Mouse (Mus musculus) midbrain, embryonic 13.5 days (tissue): Measurements from ENCODE around the gene Sdha. TPM values are rescaled to one million over a fixed set of nuclear protein-coding genes. Genes with fewer than 3 reads are reported as not detected.

Experiments used
- ATAC-seq: fragments of 200-750 bp; cut with Nextera tagmentation; 2 replicates; pipeline ENCODE4 v1.8.0; 2017; ENCODE audit warnings: mild to moderate bottlenecking, moderate TSS enrichment, moderate library complexity
- H3K27ac ChIP-seq: fragments of 300-500 bp; sonication (generic); 2 replicates; pipeline ENCODE4 v1.5.1; 2015; ENCODE audit warnings: inconsistent platforms, mild to moderate bottlenecking, moderate library complexity
- H3K27me3 ChIP-seq: fragments of 300-500 bp; sonication (generic); 2 replicates; pipeline ENCODE4 v1.6.1; 2015; ENCODE audit warnings: mild to moderate bottlenecking, inconsistent platforms
- H3K36me3 ChIP-seq: fragments of 300-500 bp; sonication (generic); 2 replicates; pipeline ENCODE4 v1.6.1; 2015; ENCODE audit warnings: mild to moderate bottlenecking, inconsistent platforms
- H3K4me1 ChIP-seq: fragments of 300-500 bp; sonication (generic); replicated peaks from 2 replicates; pipeline ENCODE4 v1.6.1; 2015; ENCODE audit warnings: inconsistent platforms
- H3K4me2 ChIP-seq: fragments of 300-500 bp; sonication (generic); replicated peaks from 2 replicates; pipeline ENCODE4 v1.6.1; 2015; ENCODE audit warnings: moderate library complexity, mild to moderate bottlenecking, inconsistent platforms
- H3K4me3 ChIP-seq: fragments of 300-500 bp; sonication (generic); replicated peaks from 2 replicates; pipeline ENCODE4 v1.5.1; 2015; ENCODE audit warnings: mild to moderate bottlenecking, inconsistent platforms
- H3K9ac ChIP-seq: fragments of 300-500 bp; sonication (generic); replicated peaks from 2 replicates; pipeline ENCODE4 v1.6.1; 2015; ENCODE audit warnings: mild to moderate bottlenecking, inconsistent platforms
- H3K9me3 ChIP-seq: fragments of 300-500 bp; sonication (generic); 2 replicates; pipeline ENCODE4 v1.6.1; 2016; ENCODE audit warnings: mild to moderate bottlenecking, inconsistent platforms
- WGBS: fragments of 180-500 bp; shearing (Covaris S2); methylation state at CpG from one replicate; pipeline ENCODE4 v1.1.7; 2015; 5-methylcytosine and 5-hydroxymethylcytosine counted together
- polyA plus RNA-seq: library from polyadenylated mRNA; unstranded; fragments of >200 nt; fragmentation: Nextera tagmentation; extraction: Ambion mirVana; gene quantifications from 2 replicates; pipeline ENCODE4 v1.2.1, GENCODE M21; 2015

Sdha gene
- polyA plus RNA-seq, 1 experiment from 2014 or later, result 219 TPM

- Histone ChIP-seq H3K4me3 (peak overlapping the region; percentile 79), H3K27ac (peak overlapping the region; percentile 44), H3K9ac (peak overlapping the region; percentile 73), H3K9me3 (no peaks in the 10 kb centered on the region), H3K27me3 (no peaks in the 10 kb centered on the region), H3K4me1 (peaks cover 26% of the 10 kb centered on the region), H3K36me3 (peaks cover 10% of the 10 kb centered on the region), H3K4me2 (peak overlapping the region; percentile 76)
- 1% methylated on average over 15 of the region's 15 CpGs for WGBS
- no peak for ATAC-seq
These were observed 391 bp upstream of the Sdha start for GRCm38 (mm10) chr13:74350435-74350906.

GRCm38 (mm10) chr13:74341036-74341435 is 9.0 kb downstream of the Sdha start:
- no peak overlapping the region for H3K4me3 ChIP-seq
- whole genome bisulfite sequencing, result 57% methylated on average over 3 of the region's 3 CpGs

GRCm38 (mm10) chr13:74329321-74329720 is 20.8 kb downstream of the Sdha start:
- no peak overlapping the region for H3K4me2 ChIP-seq
- H3K4me1 ChIP-seq, result no peaks in the 10 kb centered on the region
- peaks cover 74% of the 10 kb centered on the region for H3K36me3 ChIP-seq
- H3K9ac ChIP-seq, result no peak overlapping the region
- no peak for ATAC-seq
- H3K9me3 ChIP-seq, result no peaks in the 10 kb centered on the region
- no peak overlapping the region for H3K4me3 ChIP-seq
- H3K27me3 ChIP-seq, result no peaks in the 10 kb centered on the region
- H3K27ac ChIP-seq, result no peak overlapping the region

More at GRCm38 (mm10) chr13:74341036-74341435, 9.0 kb downstream of the Sdha start:
- H3K27ac ChIP-seq, result no peak overlapping the region
- no peaks in the 10 kb centered on the region for H3K9me3 ChIP-seq
- peak; percentile 63 for ATAC-seq
- H3K27me3 ChIP-seq, result no peaks in the 10 kb centered on the region
- no peak overlapping the region for H3K9ac ChIP-seq
- H3K4me2 ChIP-seq, result no peak overlapping the region
- H3K36me3 ChIP-seq, result peaks cover 67% of the 10 kb centered on the region
- no peaks in the 10 kb centered on the region for H3K4me1 ChIP-seq

- H3K4me1 ChIP-seq, result peaks cover 16% of the 10 kb centered on the region
- peak within 1 kb of the TSS; percentile 68 for H3K27ac ChIP-seq
- H3K4me3 ChIP-seq, result peak within 1 kb of the TSS; percentile 73
- no peaks in the 10 kb centered on the region for H3K9me3 ChIP-seq
- ATAC-seq, result peak; percentile 98
- peak within 1 kb of the TSS; percentile 92 for H3K4me2 ChIP-seq
- peaks cover 25% of the 10 kb centered on the region for H3K36me3 ChIP-seq
- no peaks in the 10 kb centered on the region for H3K27me3 ChIP-seq
- under 1% methylated on average over 36 of the region's 36 CpGs for WGBS
- H3K9ac ChIP-seq, result peak within 1 kb of the TSS; percentile 83
These were observed 32.8 kb downstream of the Sdha start, which contains the start of gene Pdcd6 for GRCm38 (mm10) chr13:74317170-74317849. Gene Pdcd6, minus strand, starts transcription at chr13:74317580.

- Histone ChIP-seq H3K27me3 (no peaks in the 10 kb centered on the region), H3K4me1 (peaks cover 16% of the 10 kb centered on the region), H3K27ac (peak overlapping the region; percentile 68), H3K36me3 (peaks cover 20% of the 10 kb centered on the region), H3K9ac (peak overlapping the region; percentile 83), H3K4me3 (peak overlapping the region; percentile 73), H3K9me3 (no peaks in the 10 kb centered on the region), H3K4me2 (peak overlapping the region; percentile 92)
- 3% methylated on average over 15 of the region's 15 CpGs for WGBS
- no peak for ATAC-seq
These were observed 33.3 kb downstream of the Sdha start for GRCm38 (mm10) chr13:74316789-74317169.

GRCm38 (mm10) chr13:74316386-74316785 is 33.7 kb downstream of the Sdha start:
- peak overlapping the region; percentile 83 for H3K9ac ChIP-seq
- H3K4me2 ChIP-seq, result peak overlapping the region; percentile 92
- no peaks in the 10 kb centered on the region for H3K27me3 ChIP-seq
- peaks cover 16% of the 10 kb centered on the region for H3K36me3 ChIP-seq
- H3K27ac ChIP-seq, result peak overlapping the region; percentile 68; the same call in 1 of the 2 replicates
- no peaks in the 10 kb centered on the region for H3K9me3 ChIP-seq
- H3K4me3 ChIP-seq, result peak overlapping the region; percentile 73
- ATAC-seq, result no peak
- 28% methylated on average over 4 of the region's 4 CpGs for WGBS
- H3K4me1 ChIP-seq, result peaks cover 16% of the 10 kb centered on the region

- Histone ChIP-seq H3K4me2 (no peak overlapping the region), H3K27me3 (no peaks in the 10 kb centered on the region), H3K36me3 (peaks cover 21% of the 10 kb centered on the region), H3K27ac (no peak overlapping the region), H3K4me3 (no peak overlapping the region), H3K9me3 (no peaks in the 10 kb centered on the region), H3K4me1 (peaks cover 16% of the 10 kb centered on the region), H3K9ac (no peak overlapping the region)
- ATAC-seq, result no peak
- WGBS, result 95% methylated on average over 3 of the region's 3 CpGs
These were observed 35.5 kb downstream of the Sdha start for GRCm38 (mm10) chr13:74314616-74315015.

GRCm38 (mm10) chr13:74305780-74306179 is 44.3 kb downstream of the Sdha start:
- H3K36me3 ChIP-seq, result peaks cover 79% of the 10 kb centered on the region
- H3K27ac ChIP-seq, result no peak overlapping the region
- no peaks in the 10 kb centered on the region for H3K9me3 ChIP-seq
- H3K9ac ChIP-seq, result no peak overlapping the region
- no peak for ATAC-seq
- no peaks in the 10 kb centered on the region for H3K4me1 ChIP-seq
- H3K27me3 ChIP-seq, result no peaks in the 10 kb centered on the region
- H3K4me3 ChIP-seq, result no peak overlapping the region
- 88% methylated on average over 1 of the region's 1 CpGs for WGBS
- no peak overlapping the region for H3K4me2 ChIP-seq

GRCm38 (mm10) chr13:74305380-74305779 is 44.7 kb downstream of the Sdha start:
- Histone ChIP-seq H3K9me3 (no peaks in the 10 kb centered on the region), H3K36me3 (peaks cover 75% of the 10 kb centered on the region), H3K4me2 (no peak overlapping the region), H3K9ac (no peak overlapping the region), H3K4me1 (no peaks in the 10 kb centered on the region), H3K27ac (no peak overlapping the region), H3K27me3 (no peaks in the 10 kb centered on the region), H3K4me3 (no peak overlapping the region)
- no peak for ATAC-seq
- WGBS, result 89% methylated on average over 6 of the region's 6 CpGs

GRCm38 (mm10) chr13:74302050-74303037 is 47.7 kb downstream of the Sdha start:
- H3K36me3 ChIP-seq, result peaks cover 50% of the 10 kb centered on the region
- H3K27me3 ChIP-seq, result no peaks in the 10 kb centered on the region
- ATAC-seq, result no peak
- no peaks in the 10 kb centered on the region for H3K4me1 ChIP-seq
- no peak overlapping the region for H3K9ac ChIP-seq
- H3K4me3 ChIP-seq, result no peak overlapping the region
- H3K27ac ChIP-seq, result no peak overlapping the region
- H3K4me2 ChIP-seq, result no peak overlapping the region
- no peaks in the 10 kb centered on the region for H3K9me3 ChIP-seq
- 88% methylated on average over 10 of the region's 10 CpGs for WGBS

- Histone ChIP-seq H3K36me3 (peaks cover 43% of the 10 kb centered on the region), H3K4me1 (no peaks in the 10 kb centered on the region), H3K4me3 (no peak overlapping the region), H3K9ac (no peak overlapping the region), H3K4me2 (no peak overlapping the region), H3K9me3 (no peaks in the 10 kb centered on the region), H3K27ac (no peak overlapping the region), H3K27me3 (no peaks in the 10 kb centered on the region)
- WGBS, result 83% methylated on average over 6 of the region's 6 CpGs
- ATAC-seq, result no peak; the same call in none of the 2 replicates
These were observed 48.5 kb downstream of the Sdha start for GRCm38 (mm10) chr13:74301607-74301984.
